Mouse (Mus musculus) layer of hippocampus, adult 11-12 months (tissue): ENCODE data around the gene Ncapd3.
A peak's percentile ranks its signal among the peaks of the same experiment; 100 is the strongest.

Experiments
- DNase-seq: peaks from one replicate; pipeline ENCODE4 v3.0.0; 2022; ENCODE audit warnings: low spot score

Ncapd3 gene

GRCm38 (mm10) chr9:27029828-27030762 lies at the start of gene Ncapd3, which contains the start of gene Vps26b:
Gene Ncapd3, plus strand, starts transcription at chr9:27030175.
Gene Vps26b, minus strand, starts transcription at chr9:27030065.
- peak; percentile 97 for DNase-seq

GRCm38 (mm10) chr9:26985090-26985613 lies 44.8 kb upstream of the Ncapd3 start:
- no peak for DNase-seq

GRCm38 (mm10) chr9:26985668-26986277 lies 44.2 kb upstream of the Ncapd3 start:
- DNase-seq = no peak

- no peak for DNase-seq
These were observed 39.8 kb upstream of the Ncapd3 start for GRCm38 (mm10) chr9:26990181-26990580.

- DNase-seq = no peak
These were observed 36.9 kb upstream of the Ncapd3 start for GRCm38 (mm10) chr9:26993118-26993517.

- DNase-seq = no peak
These were observed 36.1 kb upstream of the Ncapd3 start for GRCm38 (mm10) chr9:26993900-26994299.

GRCm38 (mm10) chr9:26997062-26997461 lies 32.9 kb upstream of the Ncapd3 start:
- no peak for DNase-seq

- DNase-seq = no peak
These were observed 32.5 kb upstream of the Ncapd3 start for GRCm38 (mm10) chr9:26997501-26997900.

- DNase-seq = no peak
These were observed 31.1 kb upstream of the Ncapd3 start for GRCm38 (mm10) chr9:26998669-26999460.

- DNase-seq = peak; percentile 96
These were observed 30.2 kb upstream of the Ncapd3 start, which contains the start of the genes Acad8 and Thyn1 for GRCm38 (mm10) chr9:26999461-27000395. Gene Acad8, minus strand, starts transcription at chr9:26999566. Gene Thyn1, plus strand, starts transcription at chr9:26999710.

GRCm38 (mm10) chr9:27005231-27005630 lies 24.7 kb upstream of the Ncapd3 start:
- DNase-seq = no peak

GRCm38 (mm10) chr9:27005933-27006332 lies 24.0 kb upstream of the Ncapd3 start:
- peak; percentile 67 for DNase-seq

- DNase-seq = no peak
These were observed 23.1 kb upstream of the Ncapd3 start for GRCm38 (mm10) chr9:27006866-27007265.

GRCm38 (mm10) chr9:27009231-27009630 lies 20.7 kb upstream of the Ncapd3 start:
- DNase-seq = no peak

GRCm38 (mm10) chr9:27011572-27011971 lies 18.4 kb upstream of the Ncapd3 start:
- no peak for DNase-seq

- DNase-seq = no peak
These were observed 11.0 kb upstream of the Ncapd3 start for GRCm38 (mm10) chr9:27018961-27019360.

- no peak for DNase-seq
These were observed 6.3 kb upstream of the Ncapd3 start for GRCm38 (mm10) chr9:27023681-27024080.

GRCm38 (mm10) chr9:27026708-27027107 lies 3.3 kb upstream of the Ncapd3 start:
- DNase-seq = no peak

GRCm38 (mm10) chr9:27029022-27029827 lies 750 bp upstream of the Ncapd3 start:
- DNase-seq = peak; percentile 62

- no peak for DNase-seq
These were observed 757 bp downstream of the Ncapd3 start for GRCm38 (mm10) chr9:27030763-27031100.
